Mouse (Mus musculus) spleen, adult 2 months (tissue): ENCODE data around the gene Elmo1. TPM values are rescaled to one million over a fixed set of nuclear protein-coding genes. Genes with fewer than 3 reads are reported as not detected.

Source experiments
- DNase-seq, 2 experiments: peaks; one replicate each; pipeline versions ENCODE4 v3.0.0 to v3.0.0-alpha.2; 2012 to 2021; ENCODE audit warnings: low spot score in 2 of 2, low read depth in 1 of 2
- H3K27ac ChIP-seq: fragments of 200-500 bp; 2 replicates; pipeline ENCODE4 v1.5.1; 2012; ENCODE audit warnings: low read length, inconsistent platforms; ENCODE audit not compliant: insufficient read depth
- H3K27me3 ChIP-seq: fragments of 200-500 bp; 2 replicates; pipeline ENCODE4 v1.6.1; 2012; ENCODE audit warnings: mild to moderate bottlenecking, moderate library complexity, low read length, inconsistent platforms; ENCODE audit not compliant: control insufficient read depth, insufficient read depth
- H3K36me3 ChIP-seq: fragments of 200-500 bp; 2 replicates; pipeline ENCODE4 v1.6.1; 2012; ENCODE audit warnings: mild to moderate bottlenecking, low read length, inconsistent platforms; ENCODE audit not compliant: control insufficient read depth, insufficient read depth
- H3K4me1 ChIP-seq: fragments of 200-500 bp; 2 replicates; pipeline ENCODE4 v1.6.1; 2011; ENCODE audit warnings: inconsistent platforms; ENCODE audit not compliant: control insufficient read depth, insufficient read depth, insufficient read length
- H3K4me3 ChIP-seq: fragments of 200-500 bp; 2 replicates; pipeline ENCODE4 v1.5.1; 2011; ENCODE audit warnings: mild to moderate bottlenecking, inconsistent platforms; ENCODE audit not compliant: insufficient read depth, insufficient read length; ENCODE audit errors: extremely low read depth
- CTCF ChIP-seq: fragments of 200-500 bp; IDR thresholded peaks from 2 replicates; pipeline ENCODE4 v1.5.1; 2011; ENCODE audit warnings: mild to moderate bottlenecking, inconsistent platforms; ENCODE audit not compliant: insufficient read depth, insufficient read length, insufficient replicate concordance; ENCODE audit errors: extremely low read depth
- POLR2A ChIP-seq: fragments of 200-500 bp; IDR thresholded peaks from 2 replicates; pipeline ENCODE4 v1.6.1; 2011; ENCODE audit warnings: low read depth, low read length, inconsistent platforms
- WGBS: fragments of 180-500 bp; shearing (Covaris S2); methylation state at CpG from one replicate; pipeline ENCODE4 v1.1.7; 2018; 5-methylcytosine and 5-hydroxymethylcytosine counted together
- polyA plus RNA-seq: library from polyadenylated mRNA; depleted of rRNA; stranded (reverse); fragments of >200 nt; gene quantifications from 2 replicates; pipeline ENCODE4 v1.2.3, GENCODE M21; 2012

Gene Elmo1
- polyA plus RNA-seq, 1 experiment = 33.3 TPM

DNA sequence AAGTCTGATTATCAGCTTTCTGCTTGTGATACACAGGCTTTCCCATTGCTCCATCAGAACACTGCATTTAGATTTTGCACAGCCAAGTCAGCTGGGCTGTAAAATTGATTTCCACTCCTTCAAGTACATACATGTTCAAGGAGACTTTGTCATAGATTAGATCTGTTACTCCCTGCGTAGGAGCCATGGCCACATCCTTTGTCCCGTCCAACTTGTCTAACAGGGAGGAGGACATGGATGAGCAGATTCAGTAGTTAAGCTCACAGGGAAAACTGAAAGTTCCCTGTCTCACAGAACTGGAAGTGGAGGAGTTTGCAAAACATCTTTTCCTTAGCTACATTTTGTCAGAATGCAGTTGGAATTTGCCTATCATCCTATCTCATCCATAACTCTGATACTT is 484.8 kb downstream of the Elmo1 start:
- TF ChIP-seq CTCF = no peak
- no peak for TF ChIP-seq POLR2A
- DNase-seq = no peak
- WGBS = 88% methylated on average over 2 of the region's 2 CpGs

DNA sequence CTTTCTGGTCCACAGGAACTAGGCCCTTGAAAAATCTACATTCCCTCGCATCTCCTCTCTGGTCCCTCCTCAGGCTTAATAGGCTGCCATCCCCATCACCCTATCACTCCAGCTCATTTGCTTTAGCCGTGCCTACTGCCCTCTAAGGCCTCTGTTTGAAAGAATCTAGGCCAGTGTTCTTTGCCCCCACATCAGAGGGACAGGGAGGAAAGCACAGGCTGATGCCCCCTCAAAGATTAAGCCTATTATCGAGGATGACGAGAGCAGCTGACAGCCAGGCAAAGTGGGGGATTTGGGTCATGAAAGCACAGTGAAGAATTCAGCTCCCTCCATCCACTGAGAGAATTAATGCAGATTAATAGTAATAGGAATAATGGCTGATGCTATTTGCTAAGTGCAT is 495.5 kb downstream of the Elmo1 start:
- Histone ChIP-seq H3K36me3 (peaks cover 18% of the 10 kb centered on the region), H3K27me3 (no peaks in the 10 kb centered on the region), H3K4me1 (no peaks in the 10 kb centered on the region), H3K27ac (no peak overlapping the region), H3K4me3 (no peak overlapping the region)
- no peak for DNase-seq
- TF ChIP-seq POLR2A (no peak), CTCF (no peak)
- WGBS = 85% methylated on average over 4 of the region's 4 CpGs

More for the DNA sequence above, 484.8 kb downstream of the Elmo1 start:
- Histone ChIP-seq H3K4me3 (no peak overlapping the region), H3K27me3 (no peaks in the 10 kb centered on the region), H3K36me3 (peaks cover 17% of the 10 kb centered on the region), H3K4me1 (no peaks in the 10 kb centered on the region), H3K27ac (no peak overlapping the region)

DNA sequence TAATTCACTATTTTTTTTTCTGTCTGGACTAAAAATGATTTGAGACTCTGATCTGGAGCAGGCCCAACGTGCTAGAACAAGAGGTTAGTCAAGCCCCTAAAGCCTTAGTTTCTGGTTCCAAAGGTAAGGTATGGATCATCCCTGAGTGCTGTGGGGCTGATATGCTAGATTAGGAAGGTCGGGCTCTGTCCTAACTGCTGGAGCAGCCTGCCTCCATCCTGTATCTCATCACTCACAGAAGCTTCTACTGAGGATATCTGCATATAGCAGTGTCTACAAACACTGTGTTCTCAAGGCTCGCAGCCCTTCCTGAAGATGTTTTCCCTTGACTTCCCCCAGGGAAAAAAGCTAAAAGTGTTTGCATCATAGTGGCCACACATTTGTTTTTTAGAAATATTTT is 496.1 kb downstream of the Elmo1 start:
- no peaks in the 10 kb centered on the region for H3K27me3 ChIP-seq
- TF ChIP-seq POLR2A = no peak
- no peak for TF ChIP-seq CTCF
- H3K27ac ChIP-seq = no peak overlapping the region
- no peak overlapping the region for H3K4me3 ChIP-seq
- peaks cover 23% of the 10 kb centered on the region for H3K36me3 ChIP-seq
- no peak for DNase-seq
- 87% methylated on average over 3 of the region's 3 CpGs for WGBS
- H3K4me1 ChIP-seq = no peaks in the 10 kb centered on the region

DNA sequence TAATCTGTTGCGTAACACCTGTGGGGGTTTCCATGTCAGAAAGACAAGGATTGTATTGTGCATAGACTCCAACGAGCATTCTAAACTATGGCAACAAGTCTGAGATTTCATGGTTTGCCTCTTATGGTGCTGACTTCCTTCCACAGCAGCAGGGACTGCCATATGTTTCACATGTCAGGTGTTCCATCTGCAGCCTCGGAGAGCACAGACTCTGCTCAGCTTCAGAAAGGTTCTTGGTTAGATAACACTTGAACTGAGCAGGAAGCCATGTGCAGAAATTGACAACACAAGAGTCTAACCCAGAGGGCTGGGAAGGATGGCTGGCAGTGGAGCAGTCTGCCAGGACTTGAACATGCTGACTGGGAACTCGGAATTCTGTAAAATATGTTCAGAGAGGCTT is 500.6 kb downstream of the Elmo1 start:
- Histone ChIP-seq H3K4me3 (no peak overlapping the region), H3K36me3 (peaks cover 14% of the 10 kb centered on the region; the same call in 1 of the 2 replicates), H3K27me3 (no peaks in the 10 kb centered on the region), H3K4me1 (no peaks in the 10 kb centered on the region), H3K27ac (no peak overlapping the region)
- 86% methylated on average over 4 of the region's 4 CpGs for WGBS
- TF ChIP-seq CTCF (no peak), POLR2A (no peak)
- no peak for DNase-seq

DNA sequence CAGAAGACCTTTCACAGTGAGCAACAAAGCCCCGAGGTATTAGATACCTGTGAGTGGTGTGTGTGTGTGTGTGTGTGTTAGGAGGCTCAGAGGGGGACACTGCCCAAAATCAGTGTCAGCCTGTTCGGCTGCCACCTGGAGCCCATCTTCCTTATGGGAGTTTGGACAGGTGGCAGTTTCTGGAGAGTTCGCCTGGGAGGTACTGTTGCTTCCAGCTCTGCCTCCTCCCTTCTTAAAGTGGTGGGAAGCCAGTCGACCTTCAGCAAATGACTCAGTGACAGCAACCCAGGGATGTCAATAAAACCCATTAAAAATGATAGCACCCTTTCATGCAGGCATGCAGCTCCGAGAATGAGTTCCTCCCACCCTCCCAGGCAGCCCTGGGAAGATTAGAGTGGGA is 506.9 kb downstream of the Elmo1 start:
- no peak overlapping the region for H3K4me3 ChIP-seq
- no peaks in the 10 kb centered on the region for H3K27me3 ChIP-seq
- H3K27ac ChIP-seq = no peak overlapping the region
- TF ChIP-seq POLR2A (no peak), CTCF (no peak)
- DNase-seq = no peak
- H3K36me3 ChIP-seq = peaks cover 3% of the 10 kb centered on the region; the same call in 1 of the 2 replicates
- H3K4me1 ChIP-seq = no peaks in the 10 kb centered on the region
- WGBS = 78% methylated on average over 5 of the region's 5 CpGs

DNA sequence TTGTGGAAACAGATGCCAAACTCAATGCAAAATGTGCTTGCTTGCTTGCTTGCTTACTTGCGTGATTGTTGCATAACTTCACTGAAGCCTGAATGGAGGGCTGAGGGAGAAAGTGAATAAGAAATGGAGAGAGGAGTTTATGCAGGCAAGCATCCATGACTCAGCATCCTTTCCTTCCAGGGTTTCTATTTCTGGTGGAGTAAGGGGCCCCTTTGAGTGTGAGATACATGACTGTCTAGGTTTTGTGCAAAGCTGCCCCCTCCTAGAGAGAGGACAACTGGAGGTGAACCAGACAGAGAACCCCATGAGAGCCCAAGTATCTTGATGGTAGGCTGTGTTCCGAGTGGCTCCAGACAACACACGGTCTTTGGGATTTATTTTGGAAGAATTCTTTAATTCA is 508.2 kb downstream of the Elmo1 start:
- DNase-seq = no peak
- Histone ChIP-seq H3K27ac (no peak overlapping the region), H3K4me3 (no peak overlapping the region), H3K27me3 (no peaks in the 10 kb centered on the region), H3K36me3 (peaks cover 6% of the 10 kb centered on the region; the same call in 1 of the 2 replicates), H3K4me1 (no peaks in the 10 kb centered on the region)
- TF ChIP-seq CTCF = no peak
- no peak for TF ChIP-seq POLR2A
- 86% methylated on average over 3 of the region's 3 CpGs for WGBS

DNA sequence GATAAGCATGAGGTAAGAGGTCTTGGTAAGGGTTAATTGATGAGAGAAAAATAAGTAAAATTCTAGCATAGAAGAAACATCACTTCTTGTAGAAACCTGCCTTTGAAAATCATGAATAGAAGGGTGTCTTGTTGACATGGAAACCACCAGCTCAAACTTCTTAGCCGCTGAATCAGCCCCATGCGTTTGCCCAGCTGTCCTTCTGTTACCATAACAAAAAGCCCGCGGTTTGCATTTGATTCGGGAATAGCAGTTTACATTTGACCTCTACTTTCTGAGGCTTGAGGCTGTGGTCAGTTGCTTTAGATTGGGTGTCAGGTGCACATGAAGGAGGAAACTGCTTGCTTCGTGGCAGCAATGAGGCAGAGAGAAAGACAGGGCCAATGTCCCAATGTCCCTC is 509.9 kb downstream of the Elmo1 start:
- Histone ChIP-seq H3K27ac (no peak overlapping the region), H3K36me3 (peaks cover 9% of the 10 kb centered on the region), H3K27me3 (no peaks in the 10 kb centered on the region), H3K4me1 (no peaks in the 10 kb centered on the region), H3K4me3 (no peak overlapping the region)
- DNase-seq = no peak
- TF ChIP-seq POLR2A (no peak), CTCF (no peak)
- WGBS = 87% methylated on average over 6 of the region's 6 CpGs
